11 mouse cellular contexts compared by ENCODE assay signal in genomic region chr7:126039247-126039835, GRCm38 (mm10). TPM values are rescaled to one million over a fixed set of nuclear protein-coding genes. Genes with fewer than 3 reads are reported as not detected.
A peak's percentile ranks its signal among the peaks of the same experiment; 100 is the strongest.
DNase-seq lines count a peak whose midpoint lies in the region; ATAC-seq and TF ChIP-seq lines count a peak whose summit lies in the region.
"Had no signal": no experiment of that assay in that cellular context is flagged by ENCODE, and none has a peak within 500 bp of the region (broad histone marks: within the 10 kb centered on the region; RNA-seq: fewer than 3 reads in every experiment).

No protein-coding gene starts in this region.

- TF ChIP-seq CTCF in gastrocnemius, adult 2 months (IDR thresholded peaks at IDR 0.05): no peak

- H3K36me3 ChIP-seq in heart, embryonic 13.5 days: no peaks in the 10 kb centered on the region
- H3K36me3 ChIP-seq in embryonic facial prominence, embryonic 10.5 days (replicated peaks): no peaks in the 10 kb centered on the region
- H3K36me3 ChIP-seq in hindbrain, embryonic 16.5 days (ENCODE audit: control insufficient read depth, insufficient read depth, low read length): no peaks in the 10 kb centered on the region
- no peaks in the 10 kb centered on the region for H3K36me3 ChIP-seq in midbrain, embryonic 13.5 days

- H3K4me2 ChIP-seq in heart, embryonic 13.5 days: peak overlapping the region; percentile 22
- peak overlapping the region; percentile 40 for H3K4me2 ChIP-seq in hindbrain, embryonic 16.5 days (ENCODE audit: low read length)
- peak overlapping the region; percentile 30 for H3K4me2 ChIP-seq in midbrain, embryonic 13.5 days (replicated peaks)

- 69% methylated on average over 5 of the region's 5 CpGs for WGBS in heart, embryonic 13.5 days
- WGBS in embryonic facial prominence, embryonic 10.5 days: 89% methylated on average over 5 of the region's 5 CpGs
- WGBS in hindbrain, embryonic 16.5 days: 60% methylated on average over 5 of the region's 5 CpGs
- 85% methylated on average over 5 of the region's 5 CpGs for WGBS in midbrain, embryonic 13.5 days

- no peak for DNase-seq in heart, postnatal 25 days (ENCODE audit: low spot score)
- no peak for DNase-seq in embryonic facial prominence, embryonic 10.5 days (ENCODE audit: low spot score)
- DNase-seq in embryo, embryonic 10.5 days (ENCODE audit: low spot score): no peak
- no peak for DNase-seq in gastrocnemius, adult 2 months
- DNase-seq in layer of hippocampus, adult 8-10 months (ENCODE audit: low spot score in 2 of 2): no peak
- DNase-seq: adrenal gland, postnatal 25 days; B cell, adult 2 months; lung, adult 18-20 months had no signal

- H3K27me3 ChIP-seq in heart, embryonic 13.5 days (replicated peaks): peaks cover 2% of the 10 kb centered on the region; the same call in 1 of the 2 replicates
- H3K27me3 ChIP-seq in embryonic facial prominence, embryonic 10.5 days (replicated peaks; ENCODE audit: low read depth, poor library complexity, severe bottlenecking): no peaks in the 10 kb centered on the region
- H3K27me3 ChIP-seq in hindbrain, embryonic 16.5 days (replicated peaks; ENCODE audit: control insufficient read depth, insufficient read depth, low read length): no peaks in the 10 kb centered on the region
- no peaks in the 10 kb centered on the region for H3K27me3 ChIP-seq in midbrain, embryonic 13.5 days

- H3K4me1 ChIP-seq in heart, embryonic 13.5 days: peaks cover 81% of the 10 kb centered on the region
- peaks cover 48% of the 10 kb centered on the region for H3K4me1 ChIP-seq in embryonic facial prominence, embryonic 10.5 days
- H3K4me1 ChIP-seq in hindbrain, embryonic 16.5 days (ENCODE audit: control insufficient read depth, insufficient read depth, low read depth, low read length): peaks cover 30% of the 10 kb centered on the region
- H3K4me1 ChIP-seq in midbrain, embryonic 13.5 days (replicated peaks): peaks cover 32% of the 10 kb centered on the region

- ATAC-seq in heart, embryonic 13.5 days (ENCODE audit: extremely low read depth, insufficient number of reproducible peaks, low FRiP score, low TSS enrichment): no peak
- no peak for ATAC-seq in hindbrain, embryonic 16.5 days
- peak; percentile 73 for ATAC-seq in midbrain, embryonic 13.5 days

- H3K9me3 ChIP-seq in heart, embryonic 13.5 days: no peaks in the 10 kb centered on the region
- no peaks in the 10 kb centered on the region for H3K9me3 ChIP-seq in embryonic facial prominence, embryonic 10.5 days
- H3K9me3 ChIP-seq in hindbrain, embryonic 16.5 days (ENCODE audit: control insufficient read depth, low read length): no peaks in the 10 kb centered on the region
- no peaks in the 10 kb centered on the region for H3K9me3 ChIP-seq in midbrain, embryonic 13.5 days

- H3K9ac ChIP-seq in heart, embryonic 13.5 days: peak overlapping the region; percentile 56
- peak overlapping the region; percentile 56 for H3K9ac ChIP-seq in hindbrain, embryonic 16.5 days (ENCODE audit: low read depth, low read length)
- H3K9ac ChIP-seq in midbrain, embryonic 13.5 days (replicated peaks): peak overlapping the region; percentile 54

- H3K27ac ChIP-seq in heart, embryonic 13.5 days (replicated peaks): peak overlapping the region; percentile 54; the same call in 1 of the 2 replicates
- peak overlapping the region; percentile 70; the same call in 1 of the 2 replicates for H3K27ac ChIP-seq in embryonic facial prominence, embryonic 10.5 days (replicated peaks)
- peak overlapping the region; percentile 79 for H3K27ac ChIP-seq in hindbrain, embryonic 16.5 days (ENCODE audit: low read depth, low read length)
- H3K27ac ChIP-seq in midbrain, embryonic 13.5 days: peak overlapping the region; percentile 80
- no peak overlapping the region for H3K27ac ChIP-seq in gastrocnemius, adult 2 months

- no peak overlapping the region for H3K4me3 ChIP-seq in heart, embryonic 13.5 days
- no peak overlapping the region for H3K4me3 ChIP-seq in embryonic facial prominence, embryonic 10.5 days
- no peak overlapping the region for H3K4me3 ChIP-seq in hindbrain, embryonic 16.5 days (ENCODE audit: low read length)
- H3K4me3 ChIP-seq in midbrain, embryonic 13.5 days (replicated peaks): no peak overlapping the region
- H3K4me3 ChIP-seq in gastrocnemius, adult 2 months: no peak overlapping the region

- intact Hi-C loops in heart, postnatal 25 days (cut with DNase I): no loop called here
- intact Hi-C loops in gastrocnemius, adult 2 months (cut with DNase I): no loop called here

RNA-seq across cellular contexts. Expression of gene Gsg1l, which starts 42.9 kb away (rescaled TPM):
- 8.0 and 8.4 TPM in 2 replicates for polyA plus RNA-seq in heart, embryonic 13.5 days (2015; fragmentation: Nextera tagmentation; extraction: Ambion mirVana)
- 10 to 100 TPM; 10.3 to 12.6 TPM for total RNA-seq in heart, postnatal 25 days (2021)
- 0.65 and 1.3 TPM in 2 replicates for polyA plus RNA-seq in embryonic facial prominence, embryonic 10.5 days (2016; fragmentation: Nextera tagmentation; extraction: Ambion mirVana)
- 16.9 and 20.3 TPM in 2 replicates for polyA plus RNA-seq in hindbrain, embryonic 16.5 days (2015; fragmentation: Nextera tagmentation; extraction: Ambion mirVana)
- polyA plus RNA-seq in midbrain, embryonic 13.5 days (2015; fragmentation: Nextera tagmentation; extraction: Ambion mirVana): 5.0 and 6.8 TPM in 2 replicates
- not detected for total RNA-seq in gastrocnemius, adult 2 months (2021)
- 10 to 100 TPM; 18.4 to 28.8 (median 21.1) TPM for total RNA-seq in layer of hippocampus, adult 8-10 months (2022)
